ENCODE assay signal across 19 mouse cellular contexts in genomic region chr1:54827827-54828226, GRCm38 (mm10).
DNase-seq lines count a peak whose midpoint lies in the region; ATAC-seq and TF ChIP-seq lines count a peak whose summit lies in the region.
"Had no signal": no experiment of that assay in that cellular context is flagged by ENCODE, and none has a peak within 500 bp of the region (broad histone marks: within the 10 kb centered on the region; RNA-seq: fewer than 3 reads in every experiment).

No protein-coding gene starts in this region.

- peak; percentile 62 for ATAC-seq in common myeloid progenitor, adult 5-6 weeks (replicated peaks; ENCODE audit: low read depth, poor library complexity, severe bottlenecking)
- peak; percentile 65 for ATAC-seq in monocyte, adult 5-6 weeks (replicated peaks; ENCODE audit: insufficient number of reproducible peaks, low FRiP score, low TSS enrichment, poor library complexity, severe bottlenecking)
- ATAC-seq: forebrain, embryonic 15.5 days; intestine, postnatal 0 days; liver, embryonic 12.5 days had no signal

- intact Hi-C loops in gastrocnemius, postnatal 36 days (cut with DNase I) = no loop called here
- intact Hi-C loops in gastrocnemius, adult 2 months (cut with DNase I) = loop anchor here (5.0 kb wide), 1 partner anchor 71 kb away; no protein-coding TSS in a partner anchor

- H3K4me3 ChIP-seq in gastrocnemius, adult 2 months = no peak overlapping the region
- H3K4me3 ChIP-seq: forebrain, embryonic 15.5 days; hindbrain, embryonic 15.5 days; kidney, embryonic 15.5 days; limb, embryonic 12.5 days; liver, embryonic 12.5 days; neural tube, embryonic 15.5 days had no signal

- peak; percentile 18 for DNase-seq in 416B (ENCODE audit: low read depth)
- peak; percentile 77 for DNase-seq in CD4-positive helper T cell, adult 2 months (ENCODE audit: low read depth, low spot score)
- no peak for DNase-seq in gastrocnemius, postnatal 36 days
- DNase-seq in gastrocnemius, adult 2 months = no peak
- no peak for DNase-seq in frontal cortex, postnatal 25 days (ENCODE audit: low spot score in 2 of 2)
- DNase-seq: adrenal gland, adult 2 months; cerebellum, adult 8-10 months; heart, adult 18-20 months; heart, postnatal 36 days; lung, adult 2 months had no signal

- TF ChIP-seq CTCF in gastrocnemius, adult 2 months (IDR thresholded peaks at IDR 0.05) = no peak

- H3K27ac ChIP-seq in gastrocnemius, adult 2 months = no peak overlapping the region
- H3K27ac ChIP-seq: forebrain, embryonic 15.5 days; hindbrain, embryonic 15.5 days; kidney, embryonic 15.5 days; limb, embryonic 12.5 days; liver, embryonic 12.5 days; neural tube, embryonic 15.5 days had no signal

Comparison
In these comparisons a context has a peak if more than half of its experiments do, and no peak if none do; other contexts are left out.
1. DNase-seq: peak in 416B (single experiment) and CD4-positive helper T cell, adult 2 months (single experiment); none in gastrocnemius, postnatal 36 days (0 of 2), gastrocnemius, adult 2 months (single experiment) and frontal cortex, postnatal 25 days (0 of 2).